Mouse (Mus musculus) erythroblast, embryonic 14.5 days (primary cell): ENCODE results near the gene Dok1.

Experiments used
- GATA1 ChIP-seq: IDR thresholded peaks from 2 replicates; pipeline ENCODE4 v1.6.1; 2012; ENCODE audit warnings: low read length, inconsistent platforms, mixed read lengths
- TAL1 ChIP-seq: IDR thresholded peaks from 3 replicates; pipeline ENCODE4 v1.6.1; 2012; ENCODE audit warnings: low read length, inconsistent platforms, mixed read lengths

DNA sequence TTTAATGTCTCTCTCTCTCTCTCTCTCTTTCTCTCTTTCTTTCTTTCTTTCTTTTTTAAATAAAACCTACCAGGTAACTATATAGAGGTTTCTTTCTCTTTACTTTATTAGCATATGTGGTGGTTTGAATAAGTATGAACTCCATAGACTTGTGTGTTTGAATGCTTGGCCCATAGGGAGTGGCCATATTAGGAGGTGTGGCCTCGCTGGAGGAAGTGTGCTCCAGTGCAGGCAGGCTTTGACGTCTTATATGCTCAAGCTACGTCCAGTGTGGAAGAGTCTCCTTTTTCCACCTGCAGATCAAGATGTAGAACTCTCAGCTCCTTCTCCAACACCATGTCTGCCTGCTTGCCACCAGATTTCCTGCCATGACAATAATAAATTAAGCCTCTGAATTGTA is 14.2 kb downstream of the Dok1 start:
- no peak for TF ChIP-seq GATA1
- TF ChIP-seq TAL1 = no peak
